Mouse (Mus musculus) neural tube, embryonic 11.5 days (tissue): ENCODE measurements around the gene Tor1aip2. TPM values are rescaled to one million over a fixed set of nuclear protein-coding genes. Genes with fewer than 3 reads are reported as not detected.
A peak's percentile ranks its signal among the peaks of the same experiment; 100 is the strongest.

ENCODE experiments used
- ATAC-seq: fragments of 200-750 bp; cut with Nextera tagmentation; 2 replicates; pipeline ENCODE4 v1.8.0; 2017; ENCODE audit warnings: moderate number of reproducible peaks, mild to moderate bottlenecking, moderate TSS enrichment, moderate library complexity; ENCODE audit not compliant: insufficient read depth, low FRiP score, low TSS enrichment
- DNase-seq: peaks from one replicate; pipeline ENCODE4 v3.0.0-alpha.2; 2015; ENCODE audit warnings: low spot score
- H3K27ac ChIP-seq: fragments of 300-500 bp; sonication (generic); 2 replicates; pipeline ENCODE4 v1.5.1; 2014; ENCODE audit warnings: low read depth, mild to moderate bottlenecking, low read length
- H3K27me3 ChIP-seq: fragments of 300-500 bp; sonication (generic); 2 replicates; pipeline ENCODE4 v1.6.1; 2014; ENCODE audit warnings: mild to moderate bottlenecking, low read length, mixed read lengths; ENCODE audit not compliant: control insufficient read depth, insufficient read depth
- H3K36me3 ChIP-seq: fragments of 300-500 bp; sonication (generic); 2 replicates; pipeline ENCODE4 v1.6.1; 2014; ENCODE audit warnings: mild to moderate bottlenecking, low read length, moderate library complexity, mixed read lengths; ENCODE audit not compliant: control insufficient read depth, insufficient read depth
- H3K4me1 ChIP-seq: fragments of 300-500 bp; sonication (generic); 2 replicates; pipeline ENCODE4 v1.6.1; 2014; ENCODE audit warnings: low read length, mixed read lengths; ENCODE audit not compliant: control insufficient read depth, insufficient read depth
- H3K4me2 ChIP-seq: fragments of 300-500 bp; sonication (generic); 2 replicates; pipeline ENCODE4 v1.6.1; 2014; ENCODE audit warnings: low read depth, mild to moderate bottlenecking, moderate library complexity
- H3K4me3 ChIP-seq: fragments of 300-500 bp; sonication (generic); 2 replicates; pipeline ENCODE4 v1.5.1; 2014; ENCODE audit warnings: low read depth, low read length
- H3K9ac ChIP-seq: fragments of 300-500 bp; sonication (generic); 2 replicates; pipeline ENCODE4 v1.6.1; 2014; ENCODE audit warnings: mild to moderate bottlenecking, low read length
- H3K9me3 ChIP-seq: fragments of 300-500 bp; sonication (generic); 2 replicates; pipeline ENCODE4 v1.6.1; 2016; ENCODE audit warnings: low read length; ENCODE audit not compliant: control insufficient read depth
- WGBS: fragments of 180-500 bp; shearing (Covaris S2); extraction: QIAGEN DNeasy Blood & Tissue Kit; methylation state at CpG from one replicate; pipeline ENCODE4 v1.1.7; 2014; 5-methylcytosine and 5-hydroxymethylcytosine counted together
- polyA plus RNA-seq: library from polyadenylated mRNA; unstranded; fragments of >200 nt; fragmentation: Nextera tagmentation; extraction: Ambion mirVana; gene quantifications from 2 replicates; pipeline ENCODE4 v1.2.1, GENCODE M21; 2014

Tor1aip2 gene
- polyA plus RNA-seq, 1 experiment from 2014 or later: 116 TPM

DNA sequence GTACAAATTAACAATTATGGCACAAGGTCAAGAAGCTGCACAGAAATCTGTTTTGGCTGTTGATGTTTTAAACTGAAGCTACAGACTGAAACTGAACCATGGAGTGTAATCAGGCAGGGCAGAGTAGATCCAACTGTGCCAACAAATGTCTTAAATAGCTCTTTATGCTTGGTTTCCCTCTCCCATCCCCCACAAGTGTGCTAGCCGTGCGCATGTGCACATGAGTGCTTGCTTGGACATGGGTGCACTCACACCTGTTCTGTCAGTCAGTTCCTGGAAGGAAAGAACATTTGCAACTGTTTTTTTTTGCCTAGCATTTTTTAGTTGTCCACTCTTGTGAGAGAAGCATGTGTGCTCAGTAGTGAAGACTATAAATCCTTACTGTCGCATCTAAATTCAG, 11.5 kb downstream of the Tor1aip2 start:
- H3K27me3 ChIP-seq: no peaks in the 10 kb centered on the region
- ATAC-seq: no peak
- no peak overlapping the region for H3K27ac ChIP-seq
- peaks cover 2% of the 10 kb centered on the region; the same call in 1 of the 2 replicates for H3K4me1 ChIP-seq
- H3K4me3 ChIP-seq: no peak overlapping the region
- WGBS: 76% methylated on average over 3 of the region's 3 CpGs
- no peak overlapping the region for H3K9ac ChIP-seq
- no peak overlapping the region for H3K4me2 ChIP-seq
- no peaks in the 10 kb centered on the region for H3K9me3 ChIP-seq
- no peak for DNase-seq
- H3K36me3 ChIP-seq: peaks cover 4% of the 10 kb centered on the region; the same call in 1 of the 2 replicates

DNA sequence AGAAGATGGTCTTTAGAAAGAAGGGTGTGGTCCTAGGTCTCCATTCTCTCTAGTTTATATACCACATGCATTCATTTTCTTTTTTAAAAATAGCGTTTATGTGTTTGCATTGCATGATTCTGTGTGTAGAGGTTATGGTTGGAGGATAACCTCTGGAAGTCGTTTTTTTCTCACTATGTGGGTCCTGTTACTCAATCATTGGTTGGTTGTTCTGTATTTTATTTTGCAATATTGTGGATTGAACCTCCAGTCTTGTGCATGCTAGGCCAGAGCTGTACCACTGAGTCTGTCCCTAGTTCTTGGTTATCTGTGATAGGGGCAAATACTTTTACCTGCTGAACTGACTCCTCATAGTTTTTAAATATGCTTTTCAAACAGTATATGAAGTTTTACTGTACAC, 23.0 kb downstream of the Tor1aip2 start:
- H3K9me3 ChIP-seq: no peaks in the 10 kb centered on the region
- ATAC-seq (no peak), DNase-seq (no peak)
- no peak overlapping the region for H3K4me3 ChIP-seq
- H3K36me3 ChIP-seq: peaks cover 2% of the 10 kb centered on the region; the same call in 1 of the 2 replicates
- no peak overlapping the region for H3K27ac ChIP-seq
- no peaks in the 10 kb centered on the region for H3K27me3 ChIP-seq
- H3K4me1 ChIP-seq: no peaks in the 10 kb centered on the region
- H3K4me2 ChIP-seq: no peak overlapping the region
- no peak overlapping the region for H3K9ac ChIP-seq
- WGBS: 92% methylated on average over 2 of the region's 2 CpGs

DNA sequence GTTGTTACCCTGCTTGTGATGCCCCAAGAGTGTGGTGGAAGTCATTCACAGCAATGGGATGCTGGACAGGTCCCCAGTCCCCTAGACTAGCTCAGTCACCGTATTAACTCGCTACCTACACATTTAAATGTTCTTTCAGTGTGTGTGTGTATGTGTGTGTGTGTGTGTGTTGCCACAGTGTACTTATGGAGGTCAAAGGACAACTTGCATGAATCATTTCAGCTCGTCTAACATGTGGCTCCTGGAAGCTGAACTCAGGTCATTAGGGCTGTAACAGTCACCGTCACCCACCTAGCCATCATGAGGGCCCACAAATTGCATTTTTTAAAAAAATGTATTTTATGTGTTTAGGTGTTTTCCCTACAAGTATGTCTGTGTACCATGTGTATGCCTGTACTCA, 27.0 kb downstream of the Tor1aip2 start:
- WGBS: 89% methylated on average over 4 of the region's 4 CpGs
- H3K36me3 ChIP-seq: peaks cover 9% of the 10 kb centered on the region
- H3K4me1 ChIP-seq: no peaks in the 10 kb centered on the region
- H3K27me3 ChIP-seq: no peaks in the 10 kb centered on the region
- no peak overlapping the region for H3K4me3 ChIP-seq
- no peaks in the 10 kb centered on the region for H3K9me3 ChIP-seq
- ATAC-seq (no peak), DNase-seq (no peak)
- no peak overlapping the region for H3K9ac ChIP-seq
- no peak overlapping the region for H3K27ac ChIP-seq
- no peak overlapping the region for H3K4me2 ChIP-seq

DNA sequence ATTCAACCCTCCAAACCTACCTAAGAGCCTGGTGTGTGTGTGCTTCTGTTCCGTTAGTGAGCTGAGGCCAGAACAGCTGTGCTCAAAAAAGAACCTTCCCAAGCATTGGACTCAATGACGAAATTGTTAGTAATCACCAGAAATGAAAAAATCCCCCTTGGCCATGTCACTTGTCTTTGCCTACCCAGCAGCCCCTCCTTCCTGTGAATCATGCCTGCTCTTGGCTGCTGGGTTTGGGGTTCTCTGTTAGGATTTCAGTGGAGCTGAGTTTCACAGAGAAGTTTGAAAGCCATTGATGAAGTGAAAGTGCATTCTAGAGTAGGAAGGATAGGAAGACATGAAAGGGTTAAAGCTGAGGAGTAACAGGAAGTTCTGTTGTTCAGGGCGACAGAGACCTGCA, 30.9 kb downstream of the Tor1aip2 start:
- Histone ChIP-seq H3K27ac (no peak overlapping the region), H3K9me3 (no peaks in the 10 kb centered on the region), H3K4me3 (no peak overlapping the region), H3K9ac (no peak overlapping the region), H3K4me2 (no peak overlapping the region), H3K27me3 (no peaks in the 10 kb centered on the region), H3K36me3 (peaks cover 9% of the 10 kb centered on the region), H3K4me1 (no peaks in the 10 kb centered on the region)
- DNase-seq (no peak), ATAC-seq (no peak)
- WGBS: 63% methylated on average over 3 of the region's 3 CpGs

DNA sequence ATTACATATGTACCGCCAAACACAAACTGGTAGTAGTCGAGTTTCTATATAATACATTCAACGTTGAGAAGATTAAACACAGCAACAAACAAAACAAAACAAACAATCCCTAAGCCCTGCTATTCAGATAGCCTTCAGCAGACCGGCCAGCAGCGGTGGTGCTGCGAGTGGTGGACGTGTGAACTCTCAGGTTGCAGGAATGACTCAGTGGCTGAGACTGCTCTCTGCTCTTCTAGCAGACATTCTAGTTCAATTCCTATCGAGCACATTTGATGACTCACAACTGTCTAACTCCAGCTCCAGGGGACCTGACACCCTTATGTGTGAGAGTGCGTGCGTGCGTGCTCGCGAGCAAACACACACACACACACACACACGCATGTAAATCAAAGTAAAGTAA, 34.9 kb downstream of the Tor1aip2 start:
- 89% methylated on average over 14 of the region's 14 CpGs for WGBS
- H3K4me1 ChIP-seq: no peaks in the 10 kb centered on the region
- no peak overlapping the region for H3K4me2 ChIP-seq
- peaks cover 2% of the 10 kb centered on the region; the same call in 1 of the 2 replicates for H3K36me3 ChIP-seq
- H3K9me3 ChIP-seq: no peaks in the 10 kb centered on the region
- H3K9ac ChIP-seq: no peak overlapping the region
- H3K4me3 ChIP-seq: no peak overlapping the region
- no peaks in the 10 kb centered on the region for H3K27me3 ChIP-seq
- DNase-seq (no peak), ATAC-seq (no peak)
- H3K27ac ChIP-seq: no peak overlapping the region

DNA sequence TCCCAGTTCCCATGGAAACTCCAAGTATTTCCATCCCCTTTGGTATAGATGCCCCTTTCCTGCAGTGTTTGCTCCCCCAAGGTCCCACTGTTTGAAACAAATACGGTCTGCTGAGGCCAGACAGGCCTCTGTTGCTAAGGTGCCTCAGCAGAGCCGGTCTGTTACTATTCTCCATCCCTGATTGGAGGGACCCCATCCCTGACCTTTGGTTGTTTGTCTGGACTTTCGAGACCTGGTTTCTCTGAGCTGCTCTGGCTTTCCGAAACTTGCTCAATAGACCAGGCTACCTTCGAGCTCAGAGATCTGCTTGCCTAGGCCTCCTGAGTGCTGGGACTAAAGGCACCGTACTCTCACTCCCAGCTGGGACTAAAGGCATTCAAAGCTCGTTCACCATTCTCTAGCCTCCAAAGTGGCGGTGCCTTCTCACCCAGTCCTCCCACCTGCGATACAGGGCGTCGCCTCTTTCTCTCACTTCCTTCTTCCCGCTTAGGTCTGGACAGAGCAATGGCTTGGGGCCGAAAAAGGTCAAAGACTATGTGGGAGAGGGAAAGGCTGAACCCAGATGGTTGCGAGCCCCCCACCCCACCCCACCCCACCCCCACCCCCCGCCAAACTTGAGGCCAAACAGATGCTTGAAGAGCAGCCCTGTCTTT, 38.1 kb downstream of the Tor1aip2 start:
- Histone ChIP-seq H3K9ac (no peak overlapping the region), H3K4me1 (no peaks in the 10 kb centered on the region), H3K9me3 (no peaks in the 10 kb centered on the region), H3K4me3 (no peak overlapping the region), H3K4me2 (no peak overlapping the region), H3K36me3 (no peaks in the 10 kb centered on the region), H3K27ac (no peak overlapping the region), H3K27me3 (no peaks in the 10 kb centered on the region)
- 65% methylated on average over 15 of the region's 15 CpGs for WGBS
- DNase-seq (no peak), ATAC-seq (no peak)

DNA sequence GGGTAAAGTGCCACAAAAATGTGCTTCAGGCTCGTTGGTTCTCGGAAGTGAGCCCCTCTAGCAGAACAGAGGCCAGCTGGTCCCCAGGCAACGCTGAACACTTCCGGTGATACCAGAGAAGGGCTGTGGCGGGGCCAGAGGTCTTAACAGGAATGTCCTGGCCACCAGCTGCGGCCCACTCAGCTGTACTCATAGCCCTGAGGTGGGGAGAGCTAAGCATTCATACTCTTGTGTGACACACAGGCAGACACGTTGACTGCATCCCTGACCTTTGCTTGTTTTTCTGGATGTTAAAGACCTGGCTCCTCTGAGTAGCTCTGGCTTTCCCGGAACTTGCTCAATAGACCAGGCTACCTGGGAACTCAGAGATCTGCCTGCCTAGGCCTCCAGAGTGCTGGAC, 39.4 kb downstream of the Tor1aip2 start:
- H3K4me1 ChIP-seq: no peaks in the 10 kb centered on the region
- DNase-seq (peak; percentile 28), ATAC-seq (no peak)
- no peaks in the 10 kb centered on the region for H3K27me3 ChIP-seq
- no peak overlapping the region for H3K4me2 ChIP-seq
- WGBS: 42% methylated on average over 8 of the region's 8 CpGs
- no peak overlapping the region for H3K9ac ChIP-seq
- H3K27ac ChIP-seq: no peak overlapping the region
- no peak overlapping the region for H3K4me3 ChIP-seq
- H3K9me3 ChIP-seq: no peaks in the 10 kb centered on the region
- no peaks in the 10 kb centered on the region for H3K36me3 ChIP-seq

DNA sequence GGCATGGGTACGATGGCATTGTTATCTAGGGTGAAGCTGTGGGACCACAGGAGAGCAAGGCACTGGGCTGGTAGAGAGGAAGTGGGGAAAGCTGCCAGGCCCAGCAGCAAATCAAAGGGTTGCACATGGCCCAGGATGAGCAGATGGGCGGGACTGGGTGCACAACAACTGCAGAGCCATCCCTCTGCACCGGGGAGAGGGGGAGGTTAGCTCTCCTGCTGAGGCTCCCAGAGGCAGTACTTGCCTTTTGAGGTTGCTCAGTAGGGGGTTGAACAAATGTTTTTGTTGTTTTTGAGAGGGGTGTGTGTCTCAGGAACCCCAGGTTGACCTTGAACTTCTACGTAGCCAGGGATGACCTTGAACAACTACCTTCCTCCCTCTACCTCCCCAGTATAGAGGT, 41.3 kb downstream of the Tor1aip2 start:
- H3K27me3 ChIP-seq: no peaks in the 10 kb centered on the region
- 43% methylated on average over 4 of the region's 4 CpGs for WGBS
- H3K4me1 ChIP-seq: no peaks in the 10 kb centered on the region
- H3K9me3 ChIP-seq: no peaks in the 10 kb centered on the region
- no peaks in the 10 kb centered on the region for H3K36me3 ChIP-seq
- no peak for DNase-seq
- H3K4me3 ChIP-seq: no peak overlapping the region
- H3K9ac ChIP-seq: no peak overlapping the region
- H3K27ac ChIP-seq: no peak overlapping the region
- ATAC-seq: no peak
- H3K4me2 ChIP-seq: no peak overlapping the region

DNA sequence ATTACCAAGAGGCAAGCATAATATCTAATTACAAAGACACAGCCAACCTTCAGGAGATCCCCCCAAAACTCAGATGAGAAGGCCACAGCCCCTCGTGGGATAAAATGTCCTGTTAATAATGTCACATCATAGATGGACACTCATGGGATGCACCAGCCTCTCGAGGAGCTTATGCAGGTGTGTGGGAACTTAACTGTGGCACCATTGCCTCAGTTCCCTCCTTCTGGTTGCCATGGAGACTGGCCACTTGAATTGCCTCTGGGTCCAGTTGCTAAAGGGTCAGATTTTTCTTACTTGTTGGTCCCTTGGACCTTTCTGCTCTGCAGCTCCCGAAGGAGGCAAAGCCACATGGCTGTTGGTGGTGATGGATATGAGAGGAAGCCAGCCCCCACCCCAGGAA, 42.5 kb downstream of the Tor1aip2 start:
- Histone ChIP-seq H3K4me3 (no peak overlapping the region), H3K36me3 (no peaks in the 10 kb centered on the region), H3K27me3 (no peaks in the 10 kb centered on the region), H3K9ac (no peak overlapping the region), H3K9me3 (no peaks in the 10 kb centered on the region), H3K27ac (no peak overlapping the region), H3K4me2 (no peak overlapping the region), H3K4me1 (no peaks in the 10 kb centered on the region)
- DNase-seq (no peak), ATAC-seq (no peak)
- 76% methylated on average over 3 of the region's 3 CpGs for WGBS
